Mouse (Mus musculus): ENCODE data around the gene Otc.

GRCm38 (mm10) chrX:10330246-10330645 is 78.1 kb downstream of the Otc start:
- TF ChIP-seq CTCF (IDR thresholded peaks at IDR 0.05; ENCODE audit: control insufficient read depth, insufficient read depth, insufficient read length) (no peak), MAX (IDR thresholded peaks at IDR 0.05) (no peak), FOSL1 (IDR thresholded peaks at IDR 0.05; ENCODE audit: insufficient read depth, low read length, poor library complexity, severe bottlenecking) (no peak), CEBPB (IDR thresholded peaks at IDR 0.05; ENCODE audit: low read depth) (no peak), MYOD1 (IDR thresholded peaks at IDR 0.05; ENCODE audit: control insufficient read depth, insufficient read length, low read depth) (no peak), USF1 (IDR thresholded peaks at IDR 0.05; ENCODE audit: low read depth) (no peak), MYOG (IDR thresholded peaks at IDR 0.05; ENCODE audit: control insufficient read depth, extremely low read depth, insufficient read length) (no peak)

Data from C2C12 (cell line).